Mouse (Mus musculus): Measurements from ENCODE around the gene Sv2a. TPM values are rescaled to one million over a fixed set of nuclear protein-coding genes. Genes with fewer than 3 reads are reported as not detected.
A peak's percentile ranks its signal among the peaks of the same experiment; 100 is the strongest.
"Not testable (repeated sequence)": the region's sequence is repeated elsewhere in the genome, so short reads cannot be mapped to it uniquely, and the experiment has no call there.

Gene Sv2a
- polyA plus RNA-seq, 2 experiments: 0.10 to 0.48 TPM

- WGBS (ENCODE audit: insufficient replicate concordance): 22% methylated on average over 7 of the region's 7 CpGs
- DNase-seq (ENCODE audit: low read depth in 3 of 3, low spot score in 3 of 3): peak in 1 of 3 experiments; percentile 65
- H3K27ac ChIP-seq: peak overlapping the region; percentile 98
- peak overlapping the region; percentile 92 for H3K4me2 ChIP-seq (ENCODE audit: low read depth)
- no peak for TF ChIP-seq CTCF (IDR thresholded peaks at IDR 0.05; ENCODE audit: low read depth)
- TF ChIP-seq EP300 (IDR thresholded peaks at IDR 0.05; ENCODE audit: low read depth): peak; percentile 41
- no peak for ATAC-seq (ENCODE audit: insufficient read depth)
- peak overlapping the region; percentile 95 for H3K9ac ChIP-seq (replicated peaks)
- no peaks in the 10 kb centered on the region for H3K9me3 ChIP-seq (ENCODE audit: control insufficient read depth, low read length)
- peaks cover 9 to 18% of the 10 kb centered on the region in 2 experiments for H3K4me1 ChIP-seq (replicated peaks; ENCODE audit: control insufficient read depth in 2 of 2, insufficient read depth in 2 of 2, low read length in 1 of 2)
- no peaks in the 10 kb centered on the region for H3K36me3 ChIP-seq (replicated peaks; ENCODE audit: control insufficient read depth, insufficient read depth, low read depth)
- H3K4me3 ChIP-seq (ENCODE audit: insufficient read depth in 1 of 2, low read depth in 2 of 2, low read length in 2 of 2): peak overlapping the region; percentile 55 to 73
- H3K27me3 ChIP-seq (ENCODE audit: control insufficient read depth, insufficient read depth, low read length): no peaks in the 10 kb centered on the region
These were observed 56.5 kb downstream of the Sv2a start for GRCm38 (mm10) chr3:96237335-96237903.

DNA sequence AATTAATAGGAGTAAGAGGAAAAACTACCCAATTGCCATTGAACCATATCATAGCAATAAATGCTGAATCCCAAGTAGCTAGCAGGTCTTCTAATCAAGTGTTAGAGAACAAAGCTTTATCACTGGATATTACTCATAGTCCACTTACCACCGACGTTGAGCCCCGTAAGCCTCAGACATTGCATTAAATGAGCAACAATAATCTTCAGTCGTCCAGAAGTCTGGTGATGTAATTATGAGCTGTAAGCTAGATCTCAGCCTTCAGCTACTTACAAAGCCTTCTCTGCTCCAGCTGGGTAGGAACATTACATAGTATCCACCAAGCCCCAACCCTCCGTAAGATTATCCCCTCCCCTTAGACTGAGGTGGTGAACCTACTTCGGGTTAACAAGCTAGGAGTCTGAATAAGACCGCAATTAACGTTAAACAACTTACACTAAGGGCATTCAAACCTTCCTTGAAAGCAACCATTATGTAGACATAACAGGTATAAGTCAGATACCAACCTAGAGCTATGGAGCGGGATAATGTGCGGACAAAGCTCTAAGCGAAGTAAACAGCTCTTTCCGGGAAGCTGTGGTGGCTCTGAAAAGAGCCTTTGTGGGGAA is 57.1 kb downstream of the Sv2a start:
- H3K4me2 ChIP-seq (ENCODE audit: low read depth): peak overlapping the region; percentile 92
- TF ChIP-seq EP300 (IDR thresholded peaks at IDR 0.05; ENCODE audit: low read depth) (0 out of 2 replicates have a peak, but pooled peaks have one; percentile 1), CTCF (IDR thresholded peaks at IDR 0.05; ENCODE audit: low read depth) (no peak)
- peak in 2 of 3 experiments; percentile 61 to 76 for DNase-seq (ENCODE audit: low read depth in 3 of 3, low spot score in 3 of 3)
- H3K36me3 ChIP-seq (replicated peaks; ENCODE audit: control insufficient read depth, insufficient read depth, low read depth): no peaks in the 10 kb centered on the region
- ATAC-seq (ENCODE audit: insufficient read depth): peak; percentile 0; the same call in 1 of the 2 replicates
- peak overlapping the region; percentile 95 for H3K9ac ChIP-seq (replicated peaks)
- H3K27ac ChIP-seq: peak overlapping the region; percentile 98
- no peaks in the 10 kb centered on the region for H3K9me3 ChIP-seq (ENCODE audit: control insufficient read depth, low read length)
- WGBS (ENCODE audit: insufficient replicate concordance): under 1% methylated on average over 12 of the region's 12 CpGs
- H3K27me3 ChIP-seq (ENCODE audit: control insufficient read depth, insufficient read depth, low read length): no peaks in the 10 kb centered on the region
- H3K4me3 ChIP-seq (ENCODE audit: insufficient read depth in 1 of 2, low read depth in 2 of 2, low read length in 2 of 2): peak overlapping the region; percentile 55 to 73
- H3K4me1 ChIP-seq (replicated peaks; ENCODE audit: control insufficient read depth in 2 of 2, insufficient read depth in 2 of 2, low read length in 1 of 2): peaks cover 9 to 19% of the 10 kb centered on the region in 2 experiments

- DNase-seq (ENCODE audit: low read depth in 3 of 3, low spot score in 3 of 3); H3K27me3 ChIP-seq (ENCODE audit: control insufficient read depth, insufficient read depth, low read length); H3K9me3 ChIP-seq (ENCODE audit: control insufficient read depth, low read length); H3K36me3 ChIP-seq (replicated peaks; ENCODE audit: control insufficient read depth, insufficient read depth, low read depth): not testable (repeated sequence)
- Histone ChIP-seq H3K4me2 (ENCODE audit: low read depth) (peak within 1 kb of the TSS; percentile 92), H3K27ac (peak within 1 kb of the TSS; percentile 98), H3K4me3 (ENCODE audit: insufficient read depth in 1 of 2, low read depth in 2 of 2, low read length in 2 of 2) (peak within 1 kb of the TSS; percentile 57 to 73), H3K4me1 (replicated peaks; ENCODE audit: control insufficient read depth in 2 of 2, insufficient read depth in 2 of 2, low read length in 1 of 2) (peaks cover 20 to 31% of the 10 kb centered on the region in 2 experiments), H3K9ac (replicated peaks) (peak within 1 kb of the TSS; percentile 95)
- ATAC-seq (ENCODE audit: insufficient read depth): peak; percentile 78
- under 1% methylated on average over 19 of the region's 68 CpGs for whole genome bisulfite sequencing (ENCODE audit: insufficient replicate concordance)
These were observed 58.2 kb downstream of the Sv2a start, which contains the start of gene Hist2h3c2 for GRCm38 (mm10) chr3:96238954-96239793. Gene Hist2h3c2 (minus strand): TSS chr3:96239127.

- Histone ChIP-seq H3K4me1 (replicated peaks; ENCODE audit: control insufficient read depth in 2 of 2, insufficient read depth in 2 of 2, low read length in 1 of 2) (peaks cover 25 to 38% of the 10 kb centered on the region in 2 experiments), H3K9ac (replicated peaks) (peak within 1 kb of the TSS; percentile 76), H3K4me2 (ENCODE audit: low read depth) (peak within 1 kb of the TSS; percentile 69), H3K27ac (peak within 1 kb of the TSS; percentile 86), H3K4me3 (ENCODE audit: insufficient read depth in 1 of 2, low read depth in 2 of 2, low read length in 2 of 2) (peak within 1 kb of the TSS; percentile 43 to 57)
- not testable (repeated sequence) for H3K27me3 ChIP-seq (ENCODE audit: control insufficient read depth, insufficient read depth, low read length); DNase-seq (ENCODE audit: low read depth in 3 of 3, low spot score in 3 of 3); H3K36me3 ChIP-seq (replicated peaks; ENCODE audit: control insufficient read depth, insufficient read depth, low read depth); H3K9me3 ChIP-seq (ENCODE audit: control insufficient read depth, low read length)
- peak; percentile 60 for ATAC-seq (ENCODE audit: insufficient read depth)
- 6% methylated on average over 20 of the region's 85 CpGs for WGBS (ENCODE audit: insufficient replicate concordance)
- peak; percentile 62 for TF ChIP-seq EP300 (IDR thresholded peaks at IDR 0.05; ENCODE audit: low read depth)
These were observed 59.2 kb downstream of the Sv2a start, which contains the start of gene Hist2h2aa2 for GRCm38 (mm10) chr3:96239949-96240798. Gene Hist2h2aa2 (minus strand): TSS chr3:96240276.

Measured in liver, embryonic 14.5 days (tissue).